Mouse (Mus musculus) limb, embryonic 13.5 days (tissue): Measurements from ENCODE around the gene Rnf123. TPM values are rescaled to one million over a fixed set of nuclear protein-coding genes. Genes with fewer than 3 reads are reported as not detected.
"Not testable (repeated sequence)": the region's sequence is repeated elsewhere in the genome, so short reads cannot be mapped to it uniquely, and the experiment has no call there.

ENCODE experiments used
- ATAC-seq: fragments of 200-750 bp; cut with Nextera tagmentation; 2 replicates; pipeline ENCODE4 v1.8.0; 2017; ENCODE audit warnings: low read depth, moderate number of reproducible peaks, moderate TSS enrichment; ENCODE audit not compliant: low FRiP score
- H3K27ac ChIP-seq: fragments of 300-500 bp; sonication (generic); 2 replicates; pipeline ENCODE4 v1.5.1; 2015; ENCODE audit warnings: inconsistent platforms, mild to moderate bottlenecking, moderate library complexity
- H3K27me3 ChIP-seq: fragments of 300-500 bp; sonication (generic); 2 replicates; pipeline ENCODE4 v1.6.1; 2015; ENCODE audit warnings: mild to moderate bottlenecking, inconsistent platforms
- H3K36me3 ChIP-seq: fragments of 300-500 bp; sonication (generic); 2 replicates; pipeline ENCODE4 v1.6.1; 2015; ENCODE audit warnings: inconsistent platforms, mild to moderate bottlenecking, moderate library complexity
- H3K4me1 ChIP-seq: fragments of 300-500 bp; sonication (generic); 2 replicates; pipeline ENCODE4 v1.6.1; 2015; ENCODE audit warnings: inconsistent platforms
- H3K4me2 ChIP-seq: fragments of 300-500 bp; sonication (generic); replicated peaks from 2 replicates; pipeline ENCODE4 v1.6.1; 2015; ENCODE audit warnings: inconsistent platforms, mild to moderate bottlenecking, moderate library complexity
- H3K4me3 ChIP-seq: fragments of 300-500 bp; sonication (generic); 2 replicates; pipeline ENCODE4 v1.5.1; 2015; ENCODE audit warnings: moderate library complexity, mild to moderate bottlenecking, inconsistent platforms
- H3K9ac ChIP-seq: fragments of 300-500 bp; sonication (generic); 2 replicates; pipeline ENCODE4 v1.6.1; 2015; ENCODE audit warnings: mild to moderate bottlenecking, inconsistent platforms
- H3K9me3 ChIP-seq: fragments of 300-500 bp; sonication (generic); 2 replicates; pipeline ENCODE4 v1.6.1; 2016; ENCODE audit warnings: inconsistent platforms
- WGBS: fragments of 180-500 bp; shearing (Covaris S2); methylation state at CpG from one replicate; pipeline ENCODE4 v1.1.7; 2015; 5-methylcytosine and 5-hydroxymethylcytosine counted together
- polyA plus RNA-seq: library from polyadenylated mRNA; unstranded; fragments of >200 nt; fragmentation: Nextera tagmentation; extraction: Ambion mirVana; gene quantifications from 2 replicates; pipeline ENCODE4 v1.2.1, GENCODE M21; 2015

The Rnf123 gene
- polyA plus RNA-seq, 1 experiment from 2014 or later, result 35.2 TPM

DNA sequence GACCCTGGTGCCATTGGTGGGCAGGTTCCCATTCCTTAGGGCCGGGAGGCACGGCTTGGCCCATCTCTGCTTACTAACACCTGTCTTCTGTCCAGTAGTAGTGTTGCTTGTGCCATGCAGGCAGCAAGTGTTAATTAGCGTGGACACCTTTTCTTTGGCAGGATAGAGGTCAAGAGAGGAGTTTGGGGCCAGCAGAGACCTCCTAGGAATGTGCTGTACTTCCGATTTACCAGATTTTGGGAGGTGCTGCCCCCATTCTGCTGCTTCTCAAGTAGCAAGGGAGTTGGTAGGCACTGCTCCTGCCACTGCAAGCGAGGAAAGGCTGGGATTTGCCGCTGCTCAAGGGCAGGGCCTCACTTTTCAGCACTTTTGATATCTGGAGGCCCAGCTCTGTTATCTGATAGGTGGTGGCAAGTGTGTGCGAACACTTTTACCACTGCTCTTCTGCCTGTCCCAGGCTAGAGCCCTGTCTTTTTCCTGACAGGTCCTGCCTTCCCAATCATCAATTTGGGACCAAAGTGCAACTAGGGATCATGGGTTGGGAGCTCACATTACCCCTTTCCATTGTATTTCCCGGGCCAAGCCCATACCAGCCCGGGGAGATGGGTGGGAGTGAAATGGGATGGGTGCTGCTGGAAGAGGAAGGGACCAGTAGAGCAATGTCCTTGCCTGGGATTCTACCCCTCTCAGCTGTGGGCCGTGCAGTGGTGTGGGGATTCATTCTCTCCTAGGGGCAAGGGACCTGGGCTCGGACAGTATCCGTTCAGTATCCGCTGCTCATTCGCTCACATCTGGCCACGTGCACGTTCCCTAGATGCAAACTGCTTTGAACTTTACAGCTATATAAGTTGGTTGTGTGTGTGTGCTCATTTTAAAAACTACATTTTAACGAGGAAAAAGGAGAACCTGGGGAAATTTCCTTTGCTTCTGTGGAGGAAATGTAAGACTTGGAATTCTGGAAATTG, 35.3 kb downstream of the Rnf123 start:
- H3K9me3 ChIP-seq, result no peaks in the 10 kb centered on the region

DNA sequence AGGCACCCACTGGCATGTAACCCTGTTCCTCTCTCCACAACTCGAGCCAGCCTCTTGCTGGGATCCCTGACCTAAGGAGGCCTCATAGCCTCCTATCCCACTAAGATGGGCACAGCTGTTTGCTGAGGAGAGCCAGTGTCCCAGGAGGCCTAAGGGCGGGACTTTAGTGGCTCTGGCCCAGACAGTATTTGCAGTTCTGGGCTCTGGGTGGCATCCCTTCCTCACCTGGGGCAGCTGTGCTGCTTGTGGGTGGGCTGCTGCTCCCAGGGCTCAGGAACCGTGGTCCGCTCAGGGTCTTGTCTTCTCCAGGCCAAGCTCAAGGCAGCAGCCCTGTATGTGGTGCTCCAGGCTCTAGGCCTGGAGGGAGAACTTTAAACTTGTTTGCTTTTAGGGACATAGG, 36.6 kb downstream of the Rnf123 start:
- Histone ChIP-seq H3K27me3 (no peaks in the 10 kb centered on the region), H3K4me2 (no peak overlapping the region), H3K36me3 (peaks cover 69% of the 10 kb centered on the region), H3K27ac (no peak overlapping the region), H3K9ac (0 out of 2 replicates have a peak overlapping the region, but pooled peaks have one; percentile 26), H3K9me3 (no peaks in the 10 kb centered on the region), H3K4me1 (peaks cover 23% of the 10 kb centered on the region), H3K4me3 (no peak overlapping the region)
- 90% methylated on average over 4 of the region's 4 CpGs for WGBS
- ATAC-seq, result no peak

More for the DNA sequence above, 35.3 kb downstream of the Rnf123 start:
- no peaks in the 10 kb centered on the region for H3K27me3 ChIP-seq
- WGBS, result 47% methylated on average over 17 of the region's 17 CpGs
- peak overlapping the region; percentile 48; the same call in 1 of the 2 replicates for H3K9ac ChIP-seq
- 0 out of 2 replicates have a peak overlapping the region, but pooled peaks have one; percentile 67 for H3K27ac ChIP-seq
- peak overlapping the region; percentile 81 for H3K4me3 ChIP-seq
- H3K4me1 ChIP-seq, result peaks cover 30% of the 10 kb centered on the region
- H3K4me2 ChIP-seq, result peak overlapping the region; percentile 92
- ATAC-seq, result no peak
- H3K36me3 ChIP-seq, result peaks cover 65% of the 10 kb centered on the region

DNA sequence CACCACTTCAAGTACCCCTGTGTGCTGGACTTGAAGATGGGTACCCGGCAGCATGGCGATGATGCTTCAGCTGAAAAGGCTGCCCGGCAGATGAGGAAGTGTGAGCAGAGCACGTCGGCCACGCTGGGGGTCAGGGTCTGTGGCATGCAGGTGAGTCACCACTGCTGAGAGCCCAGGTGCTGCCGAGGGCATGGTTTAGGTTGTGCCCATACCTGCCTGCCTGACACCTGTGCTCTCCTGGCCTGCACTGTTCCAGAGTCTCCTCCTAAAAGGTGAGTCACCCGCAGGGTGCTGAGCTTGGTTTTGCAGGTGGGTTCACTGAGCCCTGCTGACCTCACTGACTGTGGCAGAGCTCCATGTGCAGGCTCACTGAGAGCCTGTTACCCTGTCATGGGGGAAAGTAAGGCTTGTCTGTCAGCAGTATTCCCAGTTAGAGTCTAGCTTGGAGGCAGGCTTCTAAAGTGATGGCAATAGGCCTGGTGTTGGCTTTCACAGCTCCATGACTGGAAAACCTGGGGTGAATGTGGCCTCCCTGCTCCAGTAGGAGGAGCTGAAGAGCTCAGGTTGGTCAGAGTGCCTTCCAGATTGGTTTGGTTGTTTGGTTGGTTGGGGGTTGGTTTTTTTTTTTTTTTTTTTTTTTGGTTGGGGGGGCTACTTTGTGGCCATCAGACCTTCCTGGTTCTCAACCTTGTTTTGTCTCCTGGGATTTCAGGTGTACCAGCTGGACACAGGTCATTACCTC, 38.2 kb downstream of the Rnf123 start:
- H3K9me3 ChIP-seq, result no peaks in the 10 kb centered on the region
- H3K4me3 ChIP-seq, result no peak overlapping the region
- H3K4me2 ChIP-seq, result no peak overlapping the region
- peaks cover 19% of the 10 kb centered on the region for H3K4me1 ChIP-seq
- 93% methylated on average over 8 of the region's 8 CpGs for WGBS
- no peak overlapping the region for H3K9ac ChIP-seq
- ATAC-seq, result no peak
- H3K27me3 ChIP-seq, result no peaks in the 10 kb centered on the region
- H3K27ac ChIP-seq, result no peak overlapping the region
- peaks cover 67% of the 10 kb centered on the region for H3K36me3 ChIP-seq

DNA sequence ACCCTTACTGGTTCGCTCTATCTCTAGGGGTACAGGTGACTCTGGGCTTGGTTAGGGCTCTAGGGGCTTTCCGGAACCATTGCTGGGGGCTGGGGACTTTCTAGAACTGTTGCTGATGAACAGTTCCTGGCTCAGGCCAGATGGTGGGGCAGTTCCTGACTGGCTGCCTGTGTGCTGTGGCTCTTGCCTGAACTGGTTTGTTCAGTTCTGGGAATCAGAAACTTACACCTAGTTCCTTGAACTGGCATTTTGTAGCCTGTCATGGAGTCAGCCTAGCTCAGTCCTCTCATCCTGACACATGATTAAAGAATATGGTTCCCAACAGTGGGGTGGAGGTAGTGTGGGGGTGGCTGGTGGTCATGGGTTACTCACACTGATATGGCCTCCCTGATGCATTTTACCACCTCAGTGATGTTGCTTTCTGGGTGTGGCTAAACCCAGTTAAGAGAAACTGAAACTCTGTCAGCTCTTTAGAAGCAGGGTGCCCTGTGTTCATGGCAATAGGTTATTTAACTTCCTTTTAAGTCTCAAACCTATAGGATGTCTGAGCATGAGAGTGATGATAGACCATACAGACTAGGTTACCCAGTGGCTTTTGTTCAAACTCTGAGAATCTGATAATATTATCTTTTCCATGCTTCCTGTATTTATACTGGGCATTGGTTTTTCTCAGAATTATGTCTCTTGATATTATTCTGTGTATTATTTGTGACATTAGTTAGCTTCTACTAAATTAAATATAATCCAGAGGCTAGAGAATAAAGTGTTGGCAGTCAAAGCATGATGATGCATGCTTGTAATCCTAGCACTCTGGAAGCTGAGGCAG, 47.6 kb downstream of the Rnf123 start:
- 95% methylated on average over 2 of the region's 2 CpGs for WGBS
- H3K9ac ChIP-seq, result no peak overlapping the region

DNA sequence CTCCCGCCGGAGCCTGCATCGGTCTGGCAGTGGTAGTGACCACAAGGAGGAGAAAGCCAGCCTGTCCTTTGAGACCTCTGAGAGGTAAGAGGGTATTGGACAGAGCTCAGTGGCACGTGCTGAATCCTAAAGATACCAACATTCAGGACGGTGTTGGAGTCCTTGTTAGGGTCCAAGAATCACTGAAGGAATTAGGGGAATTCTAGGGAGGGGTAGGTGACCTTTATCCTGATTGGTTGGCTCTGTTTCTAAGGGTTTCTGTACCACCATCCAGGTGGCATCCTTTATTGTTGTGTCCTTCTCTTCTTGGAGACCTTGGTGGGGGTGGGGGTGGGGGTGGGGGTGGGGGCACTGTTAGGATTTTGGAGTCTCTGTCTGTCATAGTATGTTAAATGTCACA, 51.0 kb downstream of the Rnf123 start:
- WGBS, result 92% methylated on average over 5 of the region's 5 CpGs
- Histone ChIP-seq H3K9me3 (0 out of 2 replicates have a peak, but pooled peaks cover 3% of the 10 kb centered on the region), H3K4me1 (no peaks in the 10 kb centered on the region), H3K4me2 (no peak overlapping the region), H3K9ac (no peak overlapping the region), H3K27me3 (no peaks in the 10 kb centered on the region), H3K36me3 (peaks cover 73% of the 10 kb centered on the region), H3K27ac (no peak overlapping the region), H3K4me3 (no peak overlapping the region)
- ATAC-seq, result no peak

More for the DNA sequence above, 47.6 kb downstream of the Rnf123 start:
- no peak overlapping the region for H3K4me3 ChIP-seq
- no peak overlapping the region for H3K27ac ChIP-seq
- no peaks in the 10 kb centered on the region for H3K9me3 ChIP-seq
- no peaks in the 10 kb centered on the region for H3K4me1 ChIP-seq
- no peak for ATAC-seq
- peaks cover 74% of the 10 kb centered on the region for H3K36me3 ChIP-seq
- H3K27me3 ChIP-seq, result no peaks in the 10 kb centered on the region
- no peak overlapping the region for H3K4me2 ChIP-seq

DNA sequence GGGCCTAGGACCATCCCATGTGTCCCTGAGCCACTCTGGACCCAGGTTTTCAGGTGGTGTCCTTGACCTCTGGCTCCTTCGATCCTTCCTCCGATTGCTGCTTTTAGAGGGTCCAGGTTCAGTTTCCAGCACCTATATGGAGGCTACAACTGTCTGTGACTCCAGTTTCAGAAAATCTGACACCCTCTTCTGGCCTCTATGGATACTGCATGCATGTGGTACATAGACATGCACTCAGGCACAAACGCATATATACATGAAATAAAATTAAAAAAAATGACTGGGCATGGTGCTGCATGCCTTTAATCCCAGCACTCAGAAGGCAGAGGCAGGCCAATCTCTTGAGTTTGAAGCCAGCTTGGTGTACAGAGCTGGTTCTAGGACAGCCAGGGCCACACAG, 55.3 kb downstream of the Rnf123 start:
- Histone ChIP-seq H3K36me3 (peaks cover 72% of the 10 kb centered on the region), H3K27ac (no peak overlapping the region), H3K9ac (no peak overlapping the region), H3K4me3 (no peak overlapping the region), H3K4me2 (no peak overlapping the region), H3K27me3 (no peaks in the 10 kb centered on the region), H3K4me1 (no peaks in the 10 kb centered on the region), H3K9me3 (0 out of 2 replicates have a peak, but pooled peaks cover 3% of the 10 kb centered on the region)
- ATAC-seq, result no peak
- 97% methylated on average over 3 of the region's 3 CpGs for WGBS

DNA sequence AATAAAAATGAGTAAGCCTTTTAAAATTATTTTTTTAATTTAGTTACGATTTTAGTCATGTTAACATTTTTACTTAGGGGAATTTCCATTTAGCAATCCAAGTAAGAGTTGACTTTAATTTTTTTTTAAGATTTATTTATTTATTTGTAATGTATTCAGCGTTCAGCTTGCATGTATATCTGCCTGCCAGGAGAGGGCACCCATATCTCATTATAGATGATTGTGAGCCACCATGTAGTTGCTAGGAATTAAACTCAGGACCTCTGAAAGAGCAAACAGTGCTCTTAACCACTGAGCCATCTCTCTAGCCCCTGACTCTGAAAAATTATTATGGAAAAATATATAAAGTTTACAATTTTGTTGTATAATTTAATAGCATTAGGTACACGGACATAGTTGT, 56.6 kb downstream of the Rnf123 start:
- Histone ChIP-seq H3K4me1 (no peaks in the 10 kb centered on the region), H3K9me3 (0 out of 2 replicates have a peak, but pooled peaks cover 3% of the 10 kb centered on the region), H3K4me3 (no peak overlapping the region), H3K4me2 (no peak overlapping the region), H3K27ac (no peak overlapping the region), H3K27me3 (no peaks in the 10 kb centered on the region), H3K9ac (no peak overlapping the region), H3K36me3 (peaks cover 59% of the 10 kb centered on the region)
- 86% methylated on average over 3 of the region's 3 CpGs for WGBS
- no peak for ATAC-seq

DNA sequence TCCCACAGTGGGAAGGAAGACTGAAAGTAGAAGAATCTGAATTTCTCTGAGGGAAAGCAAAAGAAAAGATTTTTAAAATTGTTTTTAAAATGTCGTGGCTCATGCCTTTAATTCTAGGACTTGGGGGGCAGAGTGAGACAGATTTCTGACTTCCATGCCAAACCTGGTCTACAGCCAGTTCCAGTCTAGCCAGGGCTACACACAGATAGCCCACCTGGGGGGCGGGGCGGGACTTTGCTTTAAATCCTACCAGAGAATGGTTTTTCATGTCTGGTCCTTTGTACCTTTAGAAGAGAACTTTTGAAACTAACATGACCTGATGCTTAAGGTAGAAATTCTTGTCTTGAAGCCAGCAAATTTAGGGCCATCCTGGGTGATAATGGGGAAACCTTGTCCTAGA, 59.9 kb downstream of the Rnf123 start:
- no peak overlapping the region for H3K4me3 ChIP-seq
- H3K4me2 ChIP-seq, result no peak overlapping the region
- 93% methylated on average over 3 of the region's 3 CpGs for WGBS
- H3K27me3 ChIP-seq, result no peaks in the 10 kb centered on the region
- H3K9me3 ChIP-seq, result 0 out of 2 replicates have a peak, but pooled peaks cover 3% of the 10 kb centered on the region
- peaks cover 43% of the 10 kb centered on the region for H3K36me3 ChIP-seq
- H3K9ac ChIP-seq, result no peak overlapping the region
- no peak overlapping the region for H3K27ac ChIP-seq
- H3K4me1 ChIP-seq, result no peaks in the 10 kb centered on the region
- no peak for ATAC-seq

DNA sequence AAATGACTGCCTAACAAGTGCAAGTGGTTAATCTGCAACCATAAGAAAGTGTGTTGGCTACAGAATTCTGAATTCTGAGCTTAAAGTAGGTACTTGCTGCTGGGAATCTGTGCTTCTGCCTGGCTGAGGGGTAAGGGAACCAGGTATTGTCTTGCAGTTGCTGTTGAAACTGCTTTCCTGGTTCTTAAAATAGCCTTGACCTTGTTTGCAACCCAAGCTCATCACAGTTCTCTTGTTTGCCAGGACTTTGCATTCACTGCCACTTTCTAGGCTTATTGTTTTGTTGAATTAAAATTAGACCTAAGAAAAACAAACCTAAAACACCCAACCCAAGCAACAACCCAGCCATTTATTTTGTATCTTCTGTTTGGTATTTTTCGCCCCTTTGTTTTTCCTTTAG, 62.4 kb downstream of the Rnf123 start:
- H3K4me3 ChIP-seq, result no peak overlapping the region
- H3K9ac ChIP-seq, result no peak overlapping the region
- 88% methylated on average over 1 of the region's 1 CpGs for WGBS
- H3K36me3 ChIP-seq, result peaks cover 26% of the 10 kb centered on the region
- H3K9me3 ChIP-seq, result no peaks in the 10 kb centered on the region
- no peak overlapping the region for H3K4me2 ChIP-seq
- no peaks in the 10 kb centered on the region for H3K4me1 ChIP-seq
- H3K27me3 ChIP-seq, result no peaks in the 10 kb centered on the region
- no peak for ATAC-seq
- H3K27ac ChIP-seq, result no peak overlapping the region

DNA sequence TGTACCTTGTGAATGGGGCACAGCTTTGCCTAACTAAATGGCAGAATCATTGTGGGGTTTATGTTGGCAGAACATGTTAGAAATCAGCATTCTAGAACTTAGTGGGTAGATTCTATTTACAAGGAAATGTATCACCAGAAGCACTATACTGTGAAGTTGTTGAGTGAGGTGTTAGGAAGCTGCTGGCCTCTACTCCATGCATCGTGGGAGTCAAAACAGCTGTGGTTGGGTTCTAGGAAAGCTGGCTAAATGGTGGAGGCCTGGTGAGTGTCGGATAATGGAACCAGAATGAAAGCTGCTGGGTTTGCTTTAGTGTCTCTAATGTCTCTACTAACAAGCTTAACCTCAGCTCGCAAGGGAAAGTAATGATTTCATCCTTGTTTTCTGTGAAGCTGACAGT, 66.0 kb downstream of the Rnf123 start:
- Histone ChIP-seq H3K27me3 (no peaks in the 10 kb centered on the region), H3K36me3 (peaks cover 25% of the 10 kb centered on the region), H3K9me3 (no peaks in the 10 kb centered on the region), H3K27ac (no peak overlapping the region), H3K9ac (no peak overlapping the region), H3K4me2 (no peak overlapping the region), H3K4me1 (no peaks in the 10 kb centered on the region), H3K4me3 (no peak overlapping the region)
- 89% methylated on average over 3 of the region's 3 CpGs for WGBS
- no peak for ATAC-seq

DNA sequence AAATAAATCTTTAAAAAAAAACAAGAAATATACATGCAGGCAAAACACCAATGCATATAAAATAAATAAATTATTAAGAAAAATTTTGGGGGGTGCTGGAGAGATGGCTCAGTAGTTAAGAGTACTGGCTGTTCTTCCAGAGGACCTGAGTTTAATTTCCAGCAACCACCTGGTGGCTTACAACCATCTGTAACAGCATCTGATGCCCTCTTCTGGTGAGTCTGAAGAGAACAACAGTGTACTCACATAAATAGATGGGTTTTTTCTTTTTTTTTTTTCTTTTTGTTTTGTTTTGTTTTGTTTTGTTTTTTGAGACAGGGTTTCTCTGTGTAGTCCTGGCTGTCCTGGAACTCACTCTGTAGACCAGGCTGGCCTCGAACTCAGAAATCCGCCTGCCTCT, 69.6 kb downstream of the Rnf123 start:
- not testable (repeated sequence) for ATAC-seq, H3K4me3 ChIP-seq, H3K9ac ChIP-seq, H3K4me1 ChIP-seq, H3K27ac ChIP-seq, H3K9me3 ChIP-seq, H3K4me2 ChIP-seq, H3K27me3 ChIP-seq
- WGBS, result 92% methylated on average over 2 of the region's 2 CpGs
- H3K36me3 ChIP-seq, result peaks cover 27% of the 10 kb centered on the region
